Mouse (Mus musculus) intestine, embryonic 14.5 days (tissue): Measurements from ENCODE around the gene 4931422A03Rik. TPM values are rescaled to one million over a fixed set of nuclear protein-coding genes. Genes with fewer than 3 reads are reported as not detected.

ENCODE experiments used
- ATAC-seq: fragments of 200-750 bp; cut with Nextera tagmentation; replicated peaks from 2 replicates; pipeline ENCODE4 v1.8.0; 2017; ENCODE audit warnings: low read depth, moderate number of reproducible peaks, moderate TSS enrichment, moderate library complexity; ENCODE audit not compliant: low FRiP score, low TSS enrichment
- DNase-seq: peaks from one replicate; pipeline ENCODE4 v3.0.0-alpha.2; 2018; ENCODE audit warnings: low spot score
- H3K27ac ChIP-seq: fragments of 300-500 bp; sonication (generic); 2 replicates; pipeline ENCODE4 v1.5.1; 2014; ENCODE audit warnings: low read depth, mild to moderate bottlenecking, control low read depth
- H3K27me3 ChIP-seq: fragments of 300-500 bp; sonication (generic); replicated peaks from 2 replicates; pipeline ENCODE4 v1.6.1; 2014; ENCODE audit warnings: low read length, control low read depth; ENCODE audit not compliant: control insufficient read depth, insufficient read depth
- H3K36me3 ChIP-seq: fragments of 300-500 bp; sonication (generic); 2 replicates; pipeline ENCODE4 v1.6.1; 2014; ENCODE audit warnings: low read length, control low read depth; ENCODE audit not compliant: control insufficient read depth, insufficient read depth
- H3K4me1 ChIP-seq: fragments of 300-500 bp; sonication (generic); replicated peaks from 2 replicates; pipeline ENCODE4 v1.6.1; 2014; ENCODE audit warnings: low read length, control low read depth, mixed read lengths; ENCODE audit not compliant: control insufficient read depth, insufficient read depth
- H3K4me2 ChIP-seq: fragments of 300-500 bp; sonication (generic); 2 replicates; pipeline ENCODE4 v1.6.1; 2014; ENCODE audit warnings: low read length
- H3K4me3 ChIP-seq: fragments of 300-500 bp; sonication (generic); 2 replicates; pipeline ENCODE4 v1.5.1; 2014; ENCODE audit warnings: low read depth, low read length, control low read depth, mixed read lengths
- H3K9ac ChIP-seq: fragments of 300-500 bp; sonication (generic); 2 replicates; pipeline ENCODE4 v1.6.1; 2014; ENCODE audit warnings: mild to moderate bottlenecking, low read length
- H3K9me3 ChIP-seq: fragments of 300-500 bp; sonication (generic); 2 replicates; pipeline ENCODE4 v1.6.1; 2016; ENCODE audit warnings: low read length, control low read depth; ENCODE audit not compliant: control insufficient read depth
- WGBS: fragments of 180-500 bp; shearing (Covaris S2); extraction: QIAGEN DNeasy Blood & Tissue Kit; methylation state at CpG from one replicate; pipeline ENCODE4 v1.1.7; 2014; 5-methylcytosine and 5-hydroxymethylcytosine counted together
- polyA plus RNA-seq: library from polyadenylated mRNA; unstranded; fragments of >200 nt; fragmentation: Nextera tagmentation; extraction: Ambion mirVana; gene quantifications from 2 replicates; pipeline ENCODE4 v1.2.1, GENCODE M21; 2014

Gene 4931422A03Rik
- polyA plus RNA-seq, 1 experiment from 2014 or later: 2.1 TPM

- Histone ChIP-seq H3K36me3 (no peaks in the 10 kb centered on the region), H3K27ac (no peak overlapping the region), H3K9ac (no peak overlapping the region), H3K9me3 (no peaks in the 10 kb centered on the region), H3K4me1 (no peaks in the 10 kb centered on the region), H3K4me3 (no peak overlapping the region), H3K4me2 (no peak overlapping the region), H3K27me3 (no peaks in the 10 kb centered on the region)
- ATAC-seq (no peak), DNase-seq (no peak)
- WGBS: 62% methylated on average over 9 of the region's 9 CpGs
Measured at GRCm38 (mm10) chr2:103932480-103932879, 95.7 kb downstream of the 4931422A03Rik start.

GRCm38 (mm10) chr2:103932025-103932424 is 96.1 kb downstream of the 4931422A03Rik start:
- 54% methylated on average over 2 of the region's 2 CpGs for WGBS

GRCm38 (mm10) chr2:103931511-103931911 is 96.7 kb downstream of the 4931422A03Rik start:
- H3K4me3 ChIP-seq: no peak overlapping the region
- no peaks in the 10 kb centered on the region for H3K4me1 ChIP-seq
- WGBS: 65% methylated on average over 7 of the region's 7 CpGs
- H3K4me2 ChIP-seq: no peak overlapping the region
- no peaks in the 10 kb centered on the region for H3K27me3 ChIP-seq
- no peak overlapping the region for H3K9ac ChIP-seq
- no peaks in the 10 kb centered on the region for H3K9me3 ChIP-seq
- DNase-seq (no peak), ATAC-seq (no peak)
- no peaks in the 10 kb centered on the region for H3K36me3 ChIP-seq
- no peak overlapping the region for H3K27ac ChIP-seq

More at GRCm38 (mm10) chr2:103932025-103932424, 96.1 kb downstream of the 4931422A03Rik start:
- DNase-seq: no peak
- no peak overlapping the region for H3K4me3 ChIP-seq
- no peaks in the 10 kb centered on the region for H3K9me3 ChIP-seq
- no peaks in the 10 kb centered on the region for H3K27me3 ChIP-seq
- H3K27ac ChIP-seq: no peak overlapping the region
- H3K36me3 ChIP-seq: no peaks in the 10 kb centered on the region
- H3K4me1 ChIP-seq: no peaks in the 10 kb centered on the region
- no peak overlapping the region for H3K9ac ChIP-seq
- ATAC-seq: no peak
- no peak overlapping the region for H3K4me2 ChIP-seq

- DNase-seq: no peak
- no peaks in the 10 kb centered on the region for H3K36me3 ChIP-seq
- ATAC-seq: no peak
- no peak overlapping the region for H3K4me3 ChIP-seq
- WGBS: 51% methylated on average over 13 of the region's 13 CpGs
- H3K9ac ChIP-seq: no peak overlapping the region
- no peaks in the 10 kb centered on the region for H3K9me3 ChIP-seq
- H3K27me3 ChIP-seq: no peaks in the 10 kb centered on the region
- H3K4me2 ChIP-seq: no peak overlapping the region
- H3K4me1 ChIP-seq: no peaks in the 10 kb centered on the region
- H3K27ac ChIP-seq: no peak overlapping the region
Measured at GRCm38 (mm10) chr2:103930306-103931019, 97.7 kb downstream of the 4931422A03Rik start.

- H3K9ac ChIP-seq: no peak overlapping the region
- H3K27me3 ChIP-seq: no peaks in the 10 kb centered on the region
- no peak overlapping the region for H3K4me3 ChIP-seq
- no peaks in the 10 kb centered on the region for H3K9me3 ChIP-seq
- ATAC-seq (no peak), DNase-seq (no peak)
- 54% methylated on average over 1 of the region's 1 CpGs for WGBS
- no peaks in the 10 kb centered on the region for H3K4me1 ChIP-seq
- H3K4me2 ChIP-seq: no peak overlapping the region
- H3K36me3 ChIP-seq: no peaks in the 10 kb centered on the region
- H3K27ac ChIP-seq: no peak overlapping the region
Measured at GRCm38 (mm10) chr2:103927610-103928145, 100.5 kb downstream of the 4931422A03Rik start.

- 82% methylated on average over 4 of the region's 4 CpGs for WGBS
- no peak overlapping the region for H3K27ac ChIP-seq
- no peaks in the 10 kb centered on the region for H3K4me1 ChIP-seq
- no peak for DNase-seq
- no peaks in the 10 kb centered on the region for H3K9me3 ChIP-seq
- no peak overlapping the region for H3K4me3 ChIP-seq
- no peak for ATAC-seq
- no peaks in the 10 kb centered on the region for H3K27me3 ChIP-seq
- no peaks in the 10 kb centered on the region for H3K36me3 ChIP-seq
- H3K9ac ChIP-seq: no peak overlapping the region
- H3K4me2 ChIP-seq: no peak overlapping the region
Measured at GRCm38 (mm10) chr2:103926586-103927113, 101.5 kb downstream of the 4931422A03Rik start.

GRCm38 (mm10) chr2:103919488-103919887 is 108.7 kb downstream of the 4931422A03Rik start:
- ATAC-seq: no peak
- WGBS: 89% methylated on average over 6 of the region's 6 CpGs
- Histone ChIP-seq H3K4me3 (no peak overlapping the region), H3K27ac (no peak overlapping the region), H3K4me2 (no peak overlapping the region), H3K36me3 (no peaks in the 10 kb centered on the region), H3K9me3 (no peaks in the 10 kb centered on the region), H3K4me1 (no peaks in the 10 kb centered on the region), H3K27me3 (no peaks in the 10 kb centered on the region), H3K9ac (no peak overlapping the region)
- no peak for DNase-seq

GRCm38 (mm10) chr2:103918375-103918774 is 109.8 kb downstream of the 4931422A03Rik start:
- DNase-seq: no peak
- no peaks in the 10 kb centered on the region for H3K36me3 ChIP-seq
- no peak overlapping the region for H3K4me2 ChIP-seq
- no peak overlapping the region for H3K9ac ChIP-seq
- no peak overlapping the region for H3K27ac ChIP-seq
- H3K4me3 ChIP-seq: no peak overlapping the region
- no peak for ATAC-seq
- 89% methylated on average over 2 of the region's 2 CpGs for WGBS
- no peaks in the 10 kb centered on the region for H3K9me3 ChIP-seq
- no peaks in the 10 kb centered on the region for H3K27me3 ChIP-seq
- no peaks in the 10 kb centered on the region for H3K4me1 ChIP-seq

GRCm38 (mm10) chr2:103917375-103917774 is 110.8 kb downstream of the 4931422A03Rik start:
- 85% methylated on average over 5 of the region's 5 CpGs for WGBS
- Histone ChIP-seq H3K4me2 (no peak overlapping the region), H3K27me3 (no peaks in the 10 kb centered on the region), H3K9me3 (no peaks in the 10 kb centered on the region), H3K27ac (no peak overlapping the region), H3K36me3 (no peaks in the 10 kb centered on the region), H3K9ac (no peak overlapping the region), H3K4me3 (no peak overlapping the region), H3K4me1 (no peaks in the 10 kb centered on the region)
- no peak for ATAC-seq
- DNase-seq: no peak
